Mouse (Mus musculus) erythroid progenitor cell, adult 5-6 weeks (primary cell): ENCODE measurements around the gene Klhl24. TPM values are rescaled to one million over a fixed set of nuclear protein-coding genes. Genes with fewer than 3 reads are reported as not detected.
"Not testable (repeated sequence)": the region's sequence is repeated elsewhere in the genome, so short reads cannot be mapped to it uniquely, and the experiment has no call there.

Source experiments
- ATAC-seq: replicated peaks from 2 replicates; pipeline ENCODE4 v1.8.0; 2016; ENCODE audit warnings: moderate number of reproducible peaks, mild to moderate bottlenecking, moderate TSS enrichment, inconsistent platforms; ENCODE audit not compliant: poor library complexity, low FRiP score, severe bottlenecking
- total RNA-seq, 2 experiments: library from RNA; stranded (forward) in 1 of 2; stranded (reverse) in 1 of 2; fragments of 150-400 nt in 1 of 2; fragments of 186-747, 209-891 nt in 1 of 2; gene quantifications; 2 replicates each; pipeline versions ENCODE4 v1.2.3 to v1.2.4; 2015 to 2017; ENCODE audit warnings: low replicate concordance in 2 of 2

Klhl24 gene
- 14.4 and 14.7 TPM in 2 replicates for total RNA-seq (2015; ENCODE audit: low replicate concordance)
- total RNA-seq (2017; ENCODE audit: low replicate concordance) = 19.6 and 26.3 TPM in 2 replicates

- peak; percentile 97 for ATAC-seq
Measured at GRCm38 (mm10) chr16:20097069-20097710, at the start of gene Klhl24. Gene Klhl24 (plus strand): TSS chr16:20097542.

- no peak for ATAC-seq
Measured at GRCm38 (mm10) chr16:20052655-20053054, 44.7 kb upstream of the Klhl24 start.

GRCm38 (mm10) chr16:20072770-20073169 is 24.6 kb upstream of the Klhl24 start:
- ATAC-seq = no peak

GRCm38 (mm10) chr16:20076675-20077074 is 20.7 kb upstream of the Klhl24 start:
- ATAC-seq = no peak

GRCm38 (mm10) chr16:20080271-20080670 is 17.1 kb upstream of the Klhl24 start:
- ATAC-seq = no peak

GRCm38 (mm10) chr16:20084623-20085022 is 12.7 kb upstream of the Klhl24 start:
- ATAC-seq = no peak

- no peak for ATAC-seq
Measured at GRCm38 (mm10) chr16:20085250-20085905, 12.0 kb upstream of the Klhl24 start.

GRCm38 (mm10) chr16:20086976-20087375 is 10.4 kb upstream of the Klhl24 start:
- ATAC-seq = no peak

GRCm38 (mm10) chr16:20089636-20090035 is 7.7 kb upstream of the Klhl24 start:
- ATAC-seq = no peak

GRCm38 (mm10) chr16:20090921-20091575 is 6.3 kb upstream of the Klhl24 start:
- no peak for ATAC-seq

GRCm38 (mm10) chr16:20095966-20096365 is 1.4 kb upstream of the Klhl24 start:
- ATAC-seq = no peak

GRCm38 (mm10) chr16:20097711-20098374 is 501 bp downstream of the Klhl24 start:
- ATAC-seq = peak; percentile 90

- ATAC-seq = no peak
Measured at GRCm38 (mm10) chr16:20098375-20098727, 1.0 kb downstream of the Klhl24 start.

GRCm38 (mm10) chr16:20098866-20099629 is 1.7 kb downstream of the Klhl24 start:
- ATAC-seq = no peak

GRCm38 (mm10) chr16:20106996-20107395 is 9.7 kb downstream of the Klhl24 start:
- no peak for ATAC-seq

GRCm38 (mm10) chr16:20108961-20109360 is 11.6 kb downstream of the Klhl24 start:
- ATAC-seq = no peak

- ATAC-seq = no peak
Measured at GRCm38 (mm10) chr16:20112649-20113048, 15.3 kb downstream of the Klhl24 start.

- ATAC-seq = no peak
Measured at GRCm38 (mm10) chr16:20116069-20116468, 18.7 kb downstream of the Klhl24 start.

- not testable (repeated sequence) for ATAC-seq
Measured at GRCm38 (mm10) chr16:20126319-20126883, 29.1 kb downstream of the Klhl24 start.
